Comparison of ENCODE assay signal across 8 mouse cellular contexts in the genomic region with DNA sequence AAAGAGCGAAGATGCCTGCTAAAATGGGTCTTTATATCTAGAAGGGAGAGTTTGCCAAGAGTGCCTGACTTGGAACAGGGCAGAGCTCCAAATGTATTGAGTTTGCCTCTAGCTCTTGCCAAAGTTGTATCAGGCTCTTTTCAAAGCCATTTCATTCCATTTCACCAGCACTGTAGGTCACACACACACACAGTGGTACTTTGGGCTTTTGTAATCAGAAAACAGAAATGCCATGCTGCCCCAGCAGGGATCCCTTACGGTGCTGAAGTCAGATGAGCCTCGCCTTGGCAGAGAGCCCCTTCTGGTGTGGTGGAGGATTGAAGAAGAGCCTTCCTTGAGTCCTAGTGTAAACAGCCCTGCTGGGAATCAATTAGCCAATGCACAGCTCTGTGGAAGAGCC. TPM values are rescaled to one million over a fixed set of nuclear protein-coding genes. Genes with fewer than 3 reads are reported as not detected.
DNase-seq lines count a peak whose midpoint lies in the region; ATAC-seq and TF ChIP-seq lines count a peak whose summit lies in the region.
"Had no signal": no experiment of that assay in that cellular context is flagged by ENCODE, and none has a peak within 500 bp of the region (broad histone marks: within the 10 kb centered on the region; RNA-seq: fewer than 3 reads in every experiment).

No protein-coding gene starts in this region.

- H3K36me3 ChIP-seq in liver, adult 2 months (ENCODE audit: control insufficient read depth, insufficient read depth, low read length): no peaks in the 10 kb centered on the region
- no peaks in the 10 kb centered on the region for H3K36me3 ChIP-seq in liver, embryonic 11.5 days (ENCODE audit: control insufficient read depth, insufficient read depth, low read length)
- H3K36me3 ChIP-seq in heart, embryonic 13.5 days: no peaks in the 10 kb centered on the region
- H3K36me3 ChIP-seq: limb, embryonic 13.5 days had no signal

- ATAC-seq in liver, embryonic 11.5 days (replicated peaks; ENCODE audit: low FRiP score): no peak
- no peak for ATAC-seq in heart, embryonic 13.5 days (ENCODE audit: extremely low read depth, insufficient number of reproducible peaks, low FRiP score, low TSS enrichment)

- H3K9me3 ChIP-seq in liver, embryonic 11.5 days (ENCODE audit: control insufficient read depth, low read length): no peaks in the 10 kb centered on the region
- no peaks in the 10 kb centered on the region for H3K9me3 ChIP-seq in heart, embryonic 13.5 days
- H3K9me3 ChIP-seq: limb, embryonic 13.5 days had no signal

- DNase-seq in liver, adult 2 months (ENCODE audit: extremely low read depth, low read depth, low spot score): peak; percentile 71
- no peak for DNase-seq in liver, embryonic 11.5 days (ENCODE audit: low spot score)
- peak; percentile 53 for DNase-seq in cerebellum, adult 11-12 months
- peak; percentile 5 for DNase-seq in right cerebral cortex, postnatal 25 days
- no peak for DNase-seq in lung, postnatal 36 days
- no peak for DNase-seq in kidney, postnatal 4 days

- 11% methylated on average over 3 of the region's 3 CpGs for WGBS in liver, adult 2 months
- 60% methylated on average over 3 of the region's 3 CpGs for WGBS in liver, embryonic 11.5 days
- WGBS in heart, embryonic 13.5 days: 45% methylated on average over 3 of the region's 3 CpGs

- TF ChIP-seq CTCF in liver, adult 2 months (IDR thresholded peaks at IDR 0.05; ENCODE audit: low read depth, low read length): no peak

- no peak overlapping the region for H3K4me3 ChIP-seq in liver, adult 2 months (ENCODE audit: insufficient read depth, low read depth, low read length)
- no peak overlapping the region for H3K4me3 ChIP-seq in liver, embryonic 11.5 days (ENCODE audit: low read depth, low read length)
- no peak overlapping the region for H3K4me3 ChIP-seq in heart, embryonic 13.5 days
- H3K4me3 ChIP-seq: limb, embryonic 13.5 days had no signal

- no peaks in the 10 kb centered on the region for H3K27me3 ChIP-seq in liver, adult 2 months (ENCODE audit: control insufficient read depth, insufficient read depth, low read length)
- no peaks in the 10 kb centered on the region; the same call in 1 of the 2 replicates for H3K27me3 ChIP-seq in liver, embryonic 11.5 days (replicated peaks; ENCODE audit: control insufficient read depth, insufficient read depth, low read length)
- H3K27me3 ChIP-seq in heart, embryonic 13.5 days (replicated peaks): peaks cover 30% of the 10 kb centered on the region

- no peak overlapping the region for H3K9ac ChIP-seq in liver, adult 2 months (ENCODE audit: low read depth, low read length)
- no peak overlapping the region for H3K9ac ChIP-seq in liver, embryonic 11.5 days (ENCODE audit: low read depth, low read length)
- H3K9ac ChIP-seq in heart, embryonic 13.5 days: no peak overlapping the region
- H3K9ac ChIP-seq: limb, embryonic 13.5 days had no signal

- H3K4me2 ChIP-seq in liver, embryonic 11.5 days: no peak overlapping the region
- no peak overlapping the region for H3K4me2 ChIP-seq in heart, embryonic 13.5 days
- H3K4me2 ChIP-seq: limb, embryonic 13.5 days had no signal

- H3K4me1 ChIP-seq in liver, adult 2 months (ENCODE audit: control insufficient read depth, insufficient read depth, low read length): peaks cover 8% of the 10 kb centered on the region; the same call in 1 of the 2 replicates
- no peaks in the 10 kb centered on the region for H3K4me1 ChIP-seq in liver, embryonic 11.5 days (replicated peaks; ENCODE audit: control insufficient read depth, insufficient read depth, low read length)
- H3K4me1 ChIP-seq in heart, embryonic 13.5 days: no peaks in the 10 kb centered on the region
- H3K4me1 ChIP-seq: limb, embryonic 13.5 days had no signal

- no peaks in the 10 kb centered on the region for H3K79me2 ChIP-seq in liver, adult 2 months (ENCODE audit: control insufficient read depth, insufficient read depth, low read length)

- no peak for TF ChIP-seq POLR2A in liver, adult 2 months (IDR thresholded peaks at IDR 0.05; ENCODE audit: extremely low read depth, insufficient read depth, low read length)

- peak overlapping the region; percentile 31 for H3K27ac ChIP-seq in liver, adult 2 months (replicated peaks; ENCODE audit: insufficient read depth, low read depth, low read length)
- no peak overlapping the region for H3K27ac ChIP-seq in liver, embryonic 11.5 days (ENCODE audit: low read depth, low read length)
- 0 out of 2 replicates have a peak overlapping the region, but pooled peaks have one; percentile 12 for H3K27ac ChIP-seq in heart, embryonic 13.5 days (replicated peaks)
- H3K27ac ChIP-seq: limb, embryonic 13.5 days had no signal

RNA-seq across cellular contexts. Expression of a gene that starts 32.1 kb away (rescaled TPM):
- 157 and 196 TPM in 2 replicates for total RNA-seq in liver, adult 2 months (2014; rRNA removed)
- polyA plus RNA-seq in liver, adult 2 months (2012; rRNA removed): 7.9 and 8.6 TPM in 2 replicates
- polyA plus RNA-seq in liver, embryonic 11.5 days (2014; fragmentation: Nextera tagmentation; extraction: Ambion mirVana): 34.6 and 39.1 TPM in 2 replicates
- 17.8 and 18.6 TPM in 2 replicates for polyA plus RNA-seq in heart, embryonic 13.5 days (2015; fragmentation: Nextera tagmentation; extraction: Ambion mirVana)

Comparison
In these comparisons a context has a peak if more than half of its experiments do, and no peak if none do; other contexts are left out.
1. DNase-seq: peak in liver, adult 2 months (single experiment), cerebellum, adult 11-12 months (single experiment) and right cerebral cortex, postnatal 25 days (single experiment); none in liver, embryonic 11.5 days (single experiment), lung, postnatal 36 days (single experiment) and kidney, postnatal 4 days (0 of 2).